Mouse (Mus musculus) forebrain, embryonic 12.5 days (tissue): Measurements from ENCODE around the gene Gstm7. TPM values are rescaled to one million over a fixed set of nuclear protein-coding genes. Genes with fewer than 3 reads are reported as not detected.
A peak's percentile ranks its signal among the peaks of the same experiment; 100 is the strongest.

Source experiments
- ATAC-seq: fragments of 200-750 bp; cut with Nextera tagmentation; 2 replicates; pipeline ENCODE4 v1.8.0; 2017; ENCODE audit warnings: moderate TSS enrichment; ENCODE audit not compliant: low FRiP score
- H3K27ac ChIP-seq: fragments of 300-500 bp; sonication (generic); 2 replicates; pipeline ENCODE4 v1.5.1; 2016; ENCODE audit warnings: mild to moderate bottlenecking
- H3K27me3 ChIP-seq: fragments of 300-500 bp; sonication (generic); 2 replicates; pipeline ENCODE4 v1.6.1; 2016; ENCODE audit warnings: mild to moderate bottlenecking
- H3K36me3 ChIP-seq: fragments of 300-500 bp; sonication (generic); replicated peaks from 2 replicates; pipeline ENCODE4 v1.6.1; 2016; ENCODE audit warnings: mild to moderate bottlenecking
- H3K4me1 ChIP-seq: fragments of 300-500 bp; sonication (generic); 2 replicates; pipeline ENCODE4 v1.6.1; 2016
- H3K4me2 ChIP-seq: fragments of 300-500 bp; sonication (generic); 2 replicates; pipeline ENCODE4 v1.6.1; 2016; ENCODE audit warnings: mild to moderate bottlenecking, moderate library complexity
- H3K4me3 ChIP-seq: fragments of 300-500 bp; sonication (generic); replicated peaks from 2 replicates; pipeline ENCODE4 v1.5.1; 2016; ENCODE audit warnings: mild to moderate bottlenecking
- H3K9ac ChIP-seq: fragments of 300-500 bp; sonication (generic); 2 replicates; pipeline ENCODE4 v1.6.1; 2016; ENCODE audit warnings: mild to moderate bottlenecking
- H3K9me3 ChIP-seq: fragments of 300-500 bp; sonication (generic); 2 replicates; pipeline ENCODE4 v1.6.1; 2016
- WGBS: fragments of 180-500 bp; shearing (Covaris S2); methylation state at CpG from one replicate; pipeline ENCODE4 v1.1.7; 2016; 5-methylcytosine and 5-hydroxymethylcytosine counted together
- polyA plus RNA-seq: library from polyadenylated mRNA; unstranded; fragments of >200 nt; fragmentation: Nextera tagmentation; extraction: Ambion mirVana; gene quantifications from 2 replicates; pipeline ENCODE4 v1.2.1, GENCODE M21; 2016

Gene Gstm7
- polyA plus RNA-seq, 1 experiment from 2014 or later: 63.8 TPM

GRCm38 (mm10) chr3:107929731-107930130 lies 1.9 kb downstream of the Gstm7 start:
- H3K27ac ChIP-seq: no peak overlapping the region
- H3K4me3 ChIP-seq: no peak overlapping the region
- H3K4me2 ChIP-seq: no peak overlapping the region
- 86% methylated on average over 4 of the region's 4 CpGs for WGBS
- no peak overlapping the region for H3K9ac ChIP-seq
- H3K9me3 ChIP-seq: no peaks in the 10 kb centered on the region
- ATAC-seq: no peak
- no peaks in the 10 kb centered on the region for H3K36me3 ChIP-seq
- H3K4me1 ChIP-seq: peaks cover 16% of the 10 kb centered on the region; the same call in 1 of the 2 replicates
- H3K27me3 ChIP-seq: peaks cover 4% of the 10 kb centered on the region; the same call in 1 of the 2 replicates

DNA sequence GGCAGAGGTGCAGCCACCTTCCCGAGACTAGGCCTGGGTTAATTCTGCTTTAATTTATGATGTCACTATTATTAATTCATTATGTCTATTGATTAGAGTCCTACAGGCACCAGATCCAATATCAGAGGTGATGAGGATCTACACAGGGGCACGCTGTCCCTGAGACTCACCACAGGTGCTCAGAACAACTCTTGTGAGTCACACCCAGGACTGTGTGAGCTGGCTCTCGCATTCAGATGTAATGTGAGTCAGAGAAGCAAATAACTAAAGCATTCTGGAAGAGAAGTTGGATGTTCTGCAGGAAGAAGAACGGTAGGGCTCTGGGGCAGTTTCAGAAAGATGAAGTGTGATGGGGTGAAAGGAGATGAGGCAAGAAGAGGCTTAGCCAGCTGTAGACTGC lies 2.4 kb downstream of the Gstm7 start:
- Histone ChIP-seq H3K4me1 (peaks cover 16% of the 10 kb centered on the region; the same call in 1 of the 2 replicates), H3K27ac (no peak overlapping the region), H3K4me2 (no peak overlapping the region), H3K36me3 (no peaks in the 10 kb centered on the region), H3K9me3 (no peaks in the 10 kb centered on the region), H3K27me3 (peaks cover 4% of the 10 kb centered on the region; the same call in 1 of the 2 replicates), H3K9ac (no peak overlapping the region), H3K4me3 (no peak overlapping the region)
- WGBS: 85% methylated on average over 4 of the region's 4 CpGs
- ATAC-seq: no peak

DNA sequence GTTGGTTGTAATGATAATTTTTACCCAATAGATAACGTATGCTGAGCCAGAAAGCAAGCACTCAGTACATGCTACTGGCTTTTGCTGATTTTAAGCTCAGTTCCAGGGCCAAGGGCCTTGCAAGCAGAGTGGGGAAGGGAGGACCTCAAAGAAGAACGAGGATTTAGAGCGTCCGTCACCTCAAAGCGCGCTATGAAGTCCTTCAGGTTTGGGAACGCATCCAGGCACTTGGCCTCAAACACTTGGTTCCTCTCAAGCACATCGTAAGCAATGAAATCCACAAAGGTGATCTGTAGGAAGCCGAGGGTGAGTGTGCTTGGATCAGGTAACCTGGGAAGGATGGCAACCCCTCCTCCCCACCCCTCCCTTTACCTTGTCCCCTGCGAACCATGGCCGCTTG lies 2.9 kb downstream of the Gstm7 start:
- WGBS: 85% methylated on average over 11 of the region's 11 CpGs
- no peaks in the 10 kb centered on the region for H3K36me3 ChIP-seq

DNA sequence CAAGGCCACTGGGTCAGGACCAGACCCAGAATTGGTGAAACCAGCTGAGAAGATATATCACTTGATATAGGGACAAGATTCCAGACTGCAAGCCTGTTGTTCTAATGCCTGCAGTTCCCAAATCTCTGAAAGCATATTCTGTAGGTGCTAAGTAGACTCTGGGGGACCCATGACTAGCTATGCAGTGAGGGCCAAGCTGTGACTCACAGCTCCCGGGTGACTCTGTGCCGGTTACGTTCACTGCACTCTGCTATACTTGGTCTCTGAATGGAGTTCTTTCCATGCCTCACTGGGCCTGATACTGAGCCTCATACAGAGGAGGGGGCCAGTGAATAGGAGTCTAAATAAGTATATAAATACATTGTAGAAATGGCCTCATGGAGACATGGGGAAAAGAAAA lies 3.8 kb downstream of the Gstm7 start:
- Histone ChIP-seq H3K4me2 (no peak overlapping the region), H3K36me3 (no peaks in the 10 kb centered on the region), H3K27me3 (no peaks in the 10 kb centered on the region), H3K9me3 (no peaks in the 10 kb centered on the region), H3K27ac (no peak overlapping the region), H3K4me3 (no peak overlapping the region), H3K9ac (no peak overlapping the region), H3K4me1 (peaks cover 16% of the 10 kb centered on the region; the same call in 1 of the 2 replicates)
- 77% methylated on average over 3 of the region's 3 CpGs for WGBS
- no peak for ATAC-seq

More for the DNA sequence above, 2.9 kb downstream of the Gstm7 start:
- Histone ChIP-seq H3K9ac (no peak overlapping the region), H3K4me1 (peaks cover 16% of the 10 kb centered on the region; the same call in 1 of the 2 replicates), H3K4me2 (no peak overlapping the region), H3K4me3 (no peak overlapping the region), H3K9me3 (no peaks in the 10 kb centered on the region), H3K27ac (no peak overlapping the region), H3K27me3 (peaks cover under 1% of the 10 kb centered on the region; the same call in 1 of the 2 replicates)
- no peak for ATAC-seq

DNA sequence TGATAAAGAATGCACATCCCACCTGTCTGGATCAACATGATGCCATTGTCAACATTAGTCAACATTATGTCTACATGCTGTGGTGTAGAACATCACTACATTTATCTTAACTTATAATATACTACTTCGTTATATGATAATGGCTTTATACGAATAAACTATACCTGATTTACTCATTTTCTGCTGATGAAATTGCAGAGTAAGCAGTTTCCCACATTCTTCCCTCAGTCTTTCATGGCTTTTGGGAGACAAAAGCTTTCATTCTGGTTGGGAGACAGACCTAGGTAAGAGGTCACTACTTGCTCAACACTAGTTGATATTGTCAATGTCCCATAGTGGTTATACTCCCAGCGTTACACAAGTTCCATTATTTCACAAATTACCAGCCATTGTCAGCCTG lies 6.3 kb downstream of the Gstm7 start:
- ATAC-seq: no peak
- Histone ChIP-seq H3K4me3 (no peak overlapping the region), H3K4me2 (no peak overlapping the region), H3K27me3 (no peaks in the 10 kb centered on the region), H3K9ac (no peak overlapping the region), H3K27ac (no peak overlapping the region), H3K36me3 (no peaks in the 10 kb centered on the region), H3K4me1 (0 out of 2 replicates have a peak, but pooled peaks cover 1% of the 10 kb centered on the region), H3K9me3 (no peaks in the 10 kb centered on the region)
- 88% methylated on average over 3 of the region's 3 CpGs for WGBS

DNA sequence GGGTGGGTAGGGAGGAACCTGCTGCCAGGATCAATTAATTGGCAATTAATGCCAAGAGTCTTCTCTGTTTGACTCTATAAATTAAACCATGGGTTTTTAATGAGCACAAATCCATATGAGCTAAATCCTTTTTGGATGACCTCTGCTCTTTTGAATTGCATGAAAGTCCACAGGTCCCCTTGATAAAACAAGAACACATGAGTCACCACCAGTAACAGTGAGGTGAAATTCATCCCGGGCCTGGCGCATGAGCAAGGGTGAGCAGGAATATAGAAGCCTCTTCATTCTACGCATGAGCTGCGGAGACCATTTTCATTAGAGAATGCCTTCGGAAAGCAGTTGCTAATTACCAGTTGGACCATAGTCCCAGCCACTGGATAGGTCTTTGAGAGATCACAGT lies 11.3 kb downstream of the Gstm7 start:
- Histone ChIP-seq H3K9ac (no peak overlapping the region), H3K4me3 (no peak overlapping the region), H3K9me3 (no peaks in the 10 kb centered on the region), H3K36me3 (no peaks in the 10 kb centered on the region), H3K27me3 (no peaks in the 10 kb centered on the region), H3K4me1 (no peaks in the 10 kb centered on the region), H3K27ac (no peak overlapping the region), H3K4me2 (no peak overlapping the region)
- ATAC-seq: no peak
- WGBS: 88% methylated on average over 5 of the region's 5 CpGs

DNA sequence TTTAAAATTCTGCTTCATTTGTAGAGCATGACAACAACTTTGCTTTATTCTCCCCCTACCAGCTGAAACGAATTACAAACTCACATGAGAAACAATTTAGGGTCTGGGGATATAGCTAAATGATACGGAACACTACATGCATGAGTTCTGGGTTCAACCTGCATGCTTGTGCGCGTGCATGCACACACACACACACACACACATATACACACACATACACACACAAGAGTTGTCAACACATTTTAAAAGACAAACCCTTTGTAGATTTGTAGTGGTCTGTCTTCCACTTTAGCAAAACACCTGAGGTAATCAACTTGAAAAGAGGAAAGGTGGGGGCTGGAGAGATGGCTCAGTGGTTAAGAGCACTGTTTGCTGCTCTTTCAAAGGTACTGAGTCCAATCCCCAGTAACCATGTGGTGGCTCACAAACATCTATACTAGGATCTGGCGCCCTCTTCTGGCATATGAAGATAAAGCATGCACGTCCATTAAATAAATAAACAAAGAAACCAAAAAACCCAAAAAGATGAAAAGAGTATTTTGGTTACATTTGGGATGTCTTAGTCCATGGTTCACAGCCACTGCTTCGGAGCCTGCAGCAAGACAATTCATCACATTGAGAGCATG lies 13.7 kb downstream of the Gstm7 start:
- Histone ChIP-seq H3K9ac (no peak overlapping the region), H3K36me3 (no peaks in the 10 kb centered on the region), H3K4me3 (no peak overlapping the region), H3K27ac (no peak overlapping the region), H3K4me1 (no peaks in the 10 kb centered on the region), H3K4me2 (no peak overlapping the region), H3K9me3 (no peaks in the 10 kb centered on the region), H3K27me3 (no peaks in the 10 kb centered on the region)
- WGBS: 57% methylated on average over 7 of the region's 7 CpGs
- peak; percentile 61 for ATAC-seq

DNA sequence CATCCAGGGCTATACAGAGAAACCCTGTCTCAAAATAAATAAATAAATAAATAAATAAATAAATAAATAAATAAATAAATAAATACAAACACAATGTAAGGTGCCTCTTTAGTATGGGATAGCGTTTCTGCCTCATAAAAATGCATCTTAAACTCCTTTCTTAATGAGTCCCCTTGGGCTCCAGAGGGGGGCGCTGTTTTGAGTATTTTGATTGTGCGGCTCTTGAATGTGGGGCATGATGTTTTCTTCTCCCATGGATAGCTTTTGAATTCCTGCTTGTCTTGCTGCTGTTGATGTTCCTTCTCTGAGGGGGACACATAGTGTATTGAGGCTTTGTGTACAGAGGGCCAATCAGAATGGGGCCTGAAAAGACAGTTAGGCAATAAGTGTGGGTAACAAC lies 14.5 kb downstream of the Gstm7 start:
- Histone ChIP-seq H3K27me3 (no peaks in the 10 kb centered on the region), H3K4me3 (no peak overlapping the region), H3K4me1 (no peaks in the 10 kb centered on the region), H3K9me3 (no peaks in the 10 kb centered on the region), H3K27ac (no peak overlapping the region), H3K9ac (no peak overlapping the region), H3K4me2 (no peak overlapping the region), H3K36me3 (no peaks in the 10 kb centered on the region)
- ATAC-seq: no peak
- WGBS: 79% methylated on average over 3 of the region's 3 CpGs

GRCm38 (mm10) chr3:107916674-107917073 lies 14.9 kb downstream of the Gstm7 start:
- no peaks in the 10 kb centered on the region for H3K36me3 ChIP-seq
- no peak overlapping the region for H3K27ac ChIP-seq
- no peaks in the 10 kb centered on the region for H3K4me1 ChIP-seq
- no peak overlapping the region for H3K4me3 ChIP-seq
- H3K9ac ChIP-seq: no peak overlapping the region
- H3K27me3 ChIP-seq: no peaks in the 10 kb centered on the region
- no peaks in the 10 kb centered on the region for H3K9me3 ChIP-seq
- WGBS: 80% methylated on average over 15 of the region's 15 CpGs
- no peak overlapping the region for H3K4me2 ChIP-seq
- no peak for ATAC-seq

DNA sequence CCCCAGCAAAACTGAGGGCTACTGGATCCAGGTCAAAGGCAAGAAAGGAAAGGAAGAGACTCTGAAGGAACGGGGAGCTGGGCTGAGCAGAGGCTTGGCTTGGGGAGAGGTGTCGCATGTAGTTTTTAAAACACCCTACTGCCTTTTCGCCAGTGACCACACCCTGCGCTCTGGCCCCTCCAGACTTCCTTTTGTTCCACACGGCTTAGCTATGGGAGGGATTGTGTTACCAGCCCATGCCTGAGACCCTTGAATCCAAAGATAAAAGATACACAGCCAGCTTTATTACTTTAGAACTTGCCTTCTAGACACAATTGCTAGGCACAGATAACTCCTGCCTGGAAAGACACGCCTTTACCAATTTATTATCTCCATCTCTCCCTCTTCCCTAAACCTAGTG lies 25.7 kb downstream of the Gstm7 start:
- H3K9me3 ChIP-seq: no peaks in the 10 kb centered on the region
- H3K27ac ChIP-seq: no peak overlapping the region
- no peak overlapping the region for H3K4me2 ChIP-seq
- ATAC-seq: no peak
- H3K4me1 ChIP-seq: peaks cover 2% of the 10 kb centered on the region; the same call in 1 of the 2 replicates
- H3K27me3 ChIP-seq: no peaks in the 10 kb centered on the region
- no peaks in the 10 kb centered on the region for H3K36me3 ChIP-seq
- H3K4me3 ChIP-seq: no peak overlapping the region
- 68% methylated on average over 6 of the region's 6 CpGs for WGBS
- H3K9ac ChIP-seq: no peak overlapping the region

DNA sequence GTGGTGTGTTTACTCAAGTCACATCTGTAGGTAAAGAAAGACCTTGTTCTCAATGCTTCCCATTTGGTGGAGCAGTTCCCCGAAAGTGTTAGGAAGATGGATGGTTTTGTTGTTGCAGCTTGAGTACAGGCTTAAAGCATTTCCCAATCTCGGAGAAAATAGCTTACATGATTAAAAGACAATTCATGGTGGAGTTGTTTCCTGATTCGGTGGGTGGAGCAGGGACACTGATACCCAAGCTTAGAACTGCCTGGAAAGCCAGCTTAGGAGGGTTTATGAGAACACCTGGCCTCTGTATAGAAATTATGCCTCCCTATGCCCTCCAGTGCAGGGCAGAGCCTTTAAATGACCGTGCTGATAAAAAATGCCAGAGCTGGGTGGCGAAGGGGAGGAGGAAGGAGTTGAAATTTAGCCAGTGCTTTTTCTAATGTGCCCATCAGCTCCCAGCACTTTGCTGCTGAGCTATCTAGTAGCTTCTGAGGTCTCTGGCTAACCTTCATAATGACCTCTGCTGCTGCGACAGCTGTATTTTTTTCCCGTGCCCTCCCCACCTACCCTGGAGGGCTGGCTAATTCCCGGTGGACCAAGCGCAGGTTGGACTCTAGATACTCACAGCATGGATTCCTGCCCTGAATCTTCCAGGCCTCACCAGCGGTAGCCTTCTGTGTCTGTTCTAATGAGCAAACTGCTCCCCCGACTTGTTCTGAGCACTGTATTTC lies 30.5 kb downstream of the Gstm7 start:
- ATAC-seq: no peak
- H3K9ac ChIP-seq: no peak overlapping the region
- H3K9me3 ChIP-seq: no peaks in the 10 kb centered on the region
- H3K4me2 ChIP-seq: no peak overlapping the region
- no peak overlapping the region for H3K4me3 ChIP-seq
- H3K27me3 ChIP-seq: no peaks in the 10 kb centered on the region
- 76% methylated on average over 11 of the region's 11 CpGs for WGBS
- peaks cover 8% of the 10 kb centered on the region for H3K4me1 ChIP-seq
- peaks cover 10% of the 10 kb centered on the region for H3K36me3 ChIP-seq
- peak overlapping the region; percentile 36; the same call in 1 of the 2 replicates for H3K27ac ChIP-seq

- H3K4me1 ChIP-seq: peaks cover 14% of the 10 kb centered on the region
- no peak overlapping the region for H3K27ac ChIP-seq
- no peak for ATAC-seq
- no peak overlapping the region for H3K4me2 ChIP-seq
- WGBS: 95% methylated on average over 13 of the region's 13 CpGs
- H3K27me3 ChIP-seq: no peaks in the 10 kb centered on the region
- no peak overlapping the region for H3K9ac ChIP-seq
- no peak overlapping the region for H3K4me3 ChIP-seq
- H3K9me3 ChIP-seq: no peaks in the 10 kb centered on the region
- peaks cover 10% of the 10 kb centered on the region for H3K36me3 ChIP-seq
These were observed 32.9 kb downstream of the Gstm7 start for GRCm38 (mm10) chr3:107898691-107899090.
